Mouse (Mus musculus): Measurements from ENCODE around the gene Sucnr1. TPM values are rescaled to one million over a fixed set of nuclear protein-coding genes. Genes with fewer than 3 reads are reported as not detected.

The Sucnr1 gene
- polyA plus RNA-seq (2012; rRNA removed), result 0.82 TPM in 1 of 2 replicates, not detected in the other

DNA sequence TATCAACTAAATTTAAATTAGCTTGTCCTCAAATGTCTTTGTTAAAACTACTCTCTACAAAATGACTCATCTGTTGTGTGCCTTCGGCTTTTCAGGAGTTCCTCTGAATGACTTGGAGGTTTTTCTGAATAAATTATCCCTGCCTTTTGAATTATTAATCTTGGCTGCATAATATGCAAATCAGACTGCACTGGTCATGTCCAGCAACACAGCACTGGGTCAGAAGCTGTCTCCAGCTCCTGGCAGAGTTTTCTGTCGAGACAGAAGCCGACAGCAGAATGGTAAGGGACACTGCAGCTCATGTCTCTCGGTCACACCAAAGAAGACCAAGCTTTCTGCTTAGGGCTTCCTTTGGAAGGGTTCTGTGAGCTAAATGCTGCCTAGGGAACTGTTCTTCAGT lies at the start of gene Sucnr1:
Gene Sucnr1, plus strand, starts transcription at position 222 of the 400 bp plus-strand sequence.
- TF ChIP-seq POLR2A (IDR thresholded peaks at IDR 0.05; ENCODE audit: low read depth, low read length), result no peak
- TF ChIP-seq CTCF (IDR thresholded peaks at IDR 0.05; ENCODE audit: extremely low read depth, insufficient read length, insufficient replicate concordance, low read depth, low read length), result no peak
- Histone ChIP-seq H3K4me3 (ENCODE audit: low read depth, low read length) (no peak within 1 kb of the TSS), H3K4me1 (ENCODE audit: control insufficient read depth, insufficient read depth, insufficient read length, low read length) (no peaks in the 10 kb centered on the region), H3K27me3 (ENCODE audit: control insufficient read depth, insufficient read depth, low read length) (no peaks in the 10 kb centered on the region), H3K27ac (ENCODE audit: insufficient read depth, low read depth, low read length) (no peak within 1 kb of the TSS), H3K36me3 (ENCODE audit: control insufficient read depth, insufficient read depth, low read length) (no peaks in the 10 kb centered on the region)
- 78% methylated on average over 4 of the region's 4 CpGs for WGBS

DNA sequence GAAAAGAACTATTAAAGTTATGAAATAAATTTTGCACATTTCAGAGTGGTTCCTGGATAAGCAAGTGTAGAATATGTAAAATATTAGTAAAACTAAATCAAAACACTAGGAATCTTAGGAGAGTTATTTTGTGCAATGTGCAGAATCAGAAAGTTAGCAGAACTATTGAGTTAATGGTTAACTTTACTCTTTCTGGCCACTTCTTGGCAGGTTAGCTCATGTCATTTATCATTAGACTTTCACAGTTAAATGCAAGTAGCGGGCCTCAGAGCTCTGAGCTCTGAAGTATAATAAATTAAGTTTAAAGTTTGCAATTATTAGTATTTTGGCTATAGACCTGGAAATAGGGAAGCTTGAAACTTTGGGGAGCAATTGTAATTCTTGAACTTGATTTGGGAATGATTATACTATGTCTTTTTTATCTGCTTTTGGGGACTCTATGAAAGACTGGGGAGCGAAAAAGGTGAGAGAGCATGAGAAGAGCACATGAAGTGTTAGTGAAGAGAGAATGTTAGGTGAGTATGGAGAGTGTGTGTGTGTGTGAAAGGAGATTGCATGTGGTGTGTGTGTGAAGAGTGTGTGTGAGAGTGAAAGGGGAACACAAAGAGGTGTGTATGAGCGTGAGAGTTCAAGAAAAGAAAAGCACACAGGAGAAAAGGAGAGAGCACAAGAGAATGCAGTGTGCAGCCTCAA lies 35.3 kb upstream of the Sucnr1 start:
- no peak overlapping the region for H3K27ac ChIP-seq (ENCODE audit: insufficient read depth, low read depth, low read length)
- no peak overlapping the region for H3K4me3 ChIP-seq (ENCODE audit: low read depth, low read length)
- TF ChIP-seq POLR2A (IDR thresholded peaks at IDR 0.05; ENCODE audit: low read depth, low read length) (no peak), CTCF (IDR thresholded peaks at IDR 0.05; ENCODE audit: extremely low read depth, insufficient read length, insufficient replicate concordance, low read depth, low read length) (no peak)
- H3K36me3 ChIP-seq (ENCODE audit: control insufficient read depth, insufficient read depth, low read length), result no peaks in the 10 kb centered on the region
- no peaks in the 10 kb centered on the region for H3K4me1 ChIP-seq (ENCODE audit: control insufficient read depth, insufficient read depth, insufficient read length, low read length)
- WGBS, result 65% methylated on average over 3 of the region's 3 CpGs
- no peaks in the 10 kb centered on the region for H3K27me3 ChIP-seq (ENCODE audit: control insufficient read depth, insufficient read depth, low read length)

DNA sequence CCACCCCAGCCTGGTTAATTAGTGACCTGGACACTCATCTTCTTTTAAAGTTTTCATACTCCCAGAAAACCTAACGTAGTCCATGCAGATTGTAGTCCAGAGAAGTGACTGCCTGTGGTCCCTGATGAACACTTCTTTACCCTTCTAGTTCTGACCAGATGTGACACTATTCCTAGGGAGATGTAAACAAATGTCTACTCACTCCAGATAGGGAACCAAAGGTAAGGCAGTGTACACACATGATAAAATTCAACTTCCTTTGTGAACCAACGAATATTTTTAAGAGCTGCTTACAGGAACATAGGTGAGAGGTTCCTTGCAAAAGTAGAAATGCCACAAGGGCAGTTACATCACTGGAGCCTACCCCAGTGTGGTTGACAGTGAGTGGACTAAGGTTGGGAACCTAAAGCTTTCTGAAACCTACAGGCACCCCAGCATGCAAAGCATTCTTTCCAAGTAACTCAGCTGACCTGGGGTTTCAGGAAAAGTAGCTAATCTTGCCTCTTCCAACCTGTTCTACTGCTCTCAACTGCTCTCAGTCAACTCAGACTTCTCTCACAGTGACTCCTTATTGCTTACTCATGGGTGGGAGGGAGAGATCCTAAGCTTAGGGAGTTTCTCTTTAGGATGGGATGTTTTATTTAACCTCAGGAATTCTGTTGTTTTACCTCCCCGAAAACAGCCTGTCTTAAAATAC lies 28.3 kb upstream of the Sucnr1 start:
- TF ChIP-seq CTCF (IDR thresholded peaks at IDR 0.05; ENCODE audit: extremely low read depth, insufficient read length, insufficient replicate concordance, low read depth, low read length) (no peak), POLR2A (IDR thresholded peaks at IDR 0.05; ENCODE audit: low read depth, low read length) (no peak)
- Histone ChIP-seq H3K4me1 (ENCODE audit: control insufficient read depth, insufficient read depth, insufficient read length, low read length) (peaks cover 2% of the 10 kb centered on the region; the same call in 1 of the 2 replicates), H3K27ac (ENCODE audit: insufficient read depth, low read depth, low read length) (no peak overlapping the region), H3K36me3 (ENCODE audit: control insufficient read depth, insufficient read depth, low read length) (no peaks in the 10 kb centered on the region), H3K4me3 (ENCODE audit: low read depth, low read length) (no peak overlapping the region), H3K27me3 (ENCODE audit: control insufficient read depth, insufficient read depth, low read length) (no peaks in the 10 kb centered on the region)
- 58% methylated on average over 3 of the region's 3 CpGs for WGBS

DNA sequence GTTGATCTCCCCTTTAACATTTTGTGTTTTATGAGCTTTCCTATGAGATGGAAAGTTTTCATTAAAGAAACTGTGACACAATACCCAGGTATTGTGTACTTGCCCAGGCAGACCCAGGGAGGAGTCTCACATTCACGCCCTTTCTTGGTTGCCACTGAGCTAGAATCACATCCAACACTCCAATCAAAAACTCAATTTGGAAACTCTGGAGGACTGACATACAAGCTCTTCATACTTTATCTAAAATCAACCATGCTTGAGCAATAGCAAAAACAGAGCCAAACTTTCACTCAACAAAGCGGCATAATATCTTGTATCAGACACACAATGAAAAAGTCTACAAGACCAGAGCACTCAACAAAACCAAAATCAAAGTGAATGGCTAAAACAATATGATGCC lies 27.7 kb upstream of the Sucnr1 start:
- peaks cover 2% of the 10 kb centered on the region; the same call in 1 of the 2 replicates for H3K4me1 ChIP-seq (ENCODE audit: control insufficient read depth, insufficient read depth, insufficient read length, low read length)
- no peak for TF ChIP-seq CTCF (IDR thresholded peaks at IDR 0.05; ENCODE audit: extremely low read depth, insufficient read length, insufficient replicate concordance, low read depth, low read length)
- WGBS, result 85% methylated on average over 2 of the region's 2 CpGs
- no peaks in the 10 kb centered on the region for H3K27me3 ChIP-seq (ENCODE audit: control insufficient read depth, insufficient read depth, low read length)
- no peak overlapping the region for H3K4me3 ChIP-seq (ENCODE audit: low read depth, low read length)
- no peak overlapping the region for H3K27ac ChIP-seq (ENCODE audit: insufficient read depth, low read depth, low read length)
- no peaks in the 10 kb centered on the region for H3K36me3 ChIP-seq (ENCODE audit: control insufficient read depth, insufficient read depth, low read length)

DNA sequence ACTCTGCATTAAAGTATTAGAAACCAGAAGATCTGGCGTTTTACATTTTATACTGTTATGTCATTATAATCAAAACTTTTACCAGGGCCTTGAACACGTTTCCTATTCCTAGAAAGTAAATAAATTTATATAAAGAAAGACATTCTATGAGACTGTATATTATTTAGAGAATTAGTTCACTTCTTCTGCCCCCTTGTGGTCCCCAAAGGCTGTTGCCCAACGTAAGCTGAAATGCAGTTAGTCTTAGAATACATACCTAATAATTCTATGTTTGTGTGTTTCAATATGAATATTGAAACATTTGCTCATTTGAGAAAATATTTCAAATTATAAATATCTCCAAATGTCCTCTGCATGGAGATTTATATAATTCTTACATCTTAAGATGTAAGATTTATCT lies 25.2 kb upstream of the Sucnr1 start:
- 20% methylated on average over 3 of the region's 3 CpGs for WGBS
- no peak for TF ChIP-seq POLR2A (IDR thresholded peaks at IDR 0.05; ENCODE audit: low read depth, low read length)
- TF ChIP-seq CTCF (IDR thresholded peaks at IDR 0.05; ENCODE audit: extremely low read depth, insufficient read length, insufficient replicate concordance, low read depth, low read length), result no peak

DNA sequence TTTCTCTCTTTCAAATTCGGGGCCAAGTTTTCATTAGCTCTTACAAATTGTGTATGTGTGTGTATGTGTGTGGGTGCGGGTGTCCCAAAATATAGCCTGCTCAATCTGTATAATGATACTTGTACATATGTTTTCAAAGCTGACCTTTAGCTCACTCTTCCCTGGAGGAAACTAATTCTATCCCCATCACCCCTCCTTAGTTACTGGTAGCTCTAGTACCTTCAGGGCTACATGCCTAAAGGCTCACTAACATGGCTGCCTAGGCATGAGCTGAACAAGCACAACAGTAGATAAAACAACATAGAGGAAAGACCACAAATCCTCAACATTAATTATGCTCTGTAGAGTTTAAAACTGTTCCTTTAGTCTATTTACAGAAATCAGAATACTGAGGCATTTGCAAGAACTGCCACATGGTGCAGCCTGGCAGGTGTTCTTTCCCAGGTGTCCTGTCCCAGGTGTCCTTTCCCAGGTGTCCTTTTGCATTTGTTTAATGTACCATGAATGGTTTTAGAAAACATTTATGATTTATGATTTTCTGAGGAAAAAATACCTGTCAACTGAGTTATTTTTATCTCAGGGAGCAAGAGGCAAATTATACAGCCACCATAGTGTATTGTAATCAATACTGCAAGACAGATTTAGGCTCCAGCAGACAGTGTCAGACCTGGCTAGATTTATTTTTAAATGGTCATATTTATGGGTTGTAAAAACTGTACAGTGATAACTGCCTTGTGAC lies 24.4 kb upstream of the Sucnr1 start:
- H3K27ac ChIP-seq (ENCODE audit: insufficient read depth, low read depth, low read length), result no peak overlapping the region
- WGBS, result 46% methylated on average over 2 of the region's 2 CpGs

More for the DNA sequence above, 25.2 kb upstream of the Sucnr1 start:
- no peak overlapping the region for H3K27ac ChIP-seq (ENCODE audit: insufficient read depth, low read depth, low read length)
- H3K4me1 ChIP-seq (ENCODE audit: control insufficient read depth, insufficient read depth, insufficient read length, low read length), result peaks cover 2% of the 10 kb centered on the region; the same call in 1 of the 2 replicates
- no peaks in the 10 kb centered on the region for H3K27me3 ChIP-seq (ENCODE audit: control insufficient read depth, insufficient read depth, low read length)
- no peaks in the 10 kb centered on the region for H3K36me3 ChIP-seq (ENCODE audit: control insufficient read depth, insufficient read depth, low read length)
- no peak overlapping the region for H3K4me3 ChIP-seq (ENCODE audit: low read depth, low read length)

DNA sequence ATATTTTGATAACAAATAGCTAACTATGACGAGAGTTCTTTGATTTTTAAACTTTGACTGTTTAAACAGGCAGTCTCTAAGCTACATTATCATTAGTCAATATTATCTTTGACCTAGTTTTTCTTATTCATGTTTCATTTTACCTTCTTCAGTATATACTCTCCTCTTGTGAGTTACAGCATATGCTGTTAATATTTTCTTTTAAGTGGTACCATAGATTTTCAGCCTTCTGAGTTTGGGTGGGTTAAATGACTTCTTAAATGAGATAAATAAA lies 23.9 kb upstream of the Sucnr1 start:
- 23% methylated on average over 1 of the region's 1 CpGs for WGBS
- no peaks in the 10 kb centered on the region for H3K36me3 ChIP-seq (ENCODE audit: control insufficient read depth, insufficient read depth, low read length)
- H3K4me1 ChIP-seq (ENCODE audit: control insufficient read depth, insufficient read depth, insufficient read length, low read length), result peaks cover 2% of the 10 kb centered on the region; the same call in 1 of the 2 replicates
- no peaks in the 10 kb centered on the region for H3K27me3 ChIP-seq (ENCODE audit: control insufficient read depth, insufficient read depth, low read length)
- TF ChIP-seq CTCF (IDR thresholded peaks at IDR 0.05; ENCODE audit: extremely low read depth, insufficient read length, insufficient replicate concordance, low read depth, low read length) (no peak), POLR2A (IDR thresholded peaks at IDR 0.05; ENCODE audit: low read depth, low read length) (no peak)
- no peak overlapping the region for H3K4me3 ChIP-seq (ENCODE audit: low read depth, low read length)
- no peak overlapping the region for H3K27ac ChIP-seq (ENCODE audit: insufficient read depth, low read depth, low read length)

More for the DNA sequence above, 24.4 kb upstream of the Sucnr1 start:
- H3K36me3 ChIP-seq (ENCODE audit: control insufficient read depth, insufficient read depth, low read length), result no peaks in the 10 kb centered on the region
- TF ChIP-seq POLR2A (IDR thresholded peaks at IDR 0.05; ENCODE audit: low read depth, low read length) (no peak), CTCF (IDR thresholded peaks at IDR 0.05; ENCODE audit: extremely low read depth, insufficient read length, insufficient replicate concordance, low read depth, low read length) (no peak)
- H3K4me3 ChIP-seq (ENCODE audit: low read depth, low read length), result no peak overlapping the region
- no peaks in the 10 kb centered on the region for H3K27me3 ChIP-seq (ENCODE audit: control insufficient read depth, insufficient read depth, low read length)
- peaks cover 2% of the 10 kb centered on the region; the same call in 1 of the 2 replicates for H3K4me1 ChIP-seq (ENCODE audit: control insufficient read depth, insufficient read depth, insufficient read length, low read length)

All from small intestine, adult 2 months (tissue).